In the genomic region with DNA sequence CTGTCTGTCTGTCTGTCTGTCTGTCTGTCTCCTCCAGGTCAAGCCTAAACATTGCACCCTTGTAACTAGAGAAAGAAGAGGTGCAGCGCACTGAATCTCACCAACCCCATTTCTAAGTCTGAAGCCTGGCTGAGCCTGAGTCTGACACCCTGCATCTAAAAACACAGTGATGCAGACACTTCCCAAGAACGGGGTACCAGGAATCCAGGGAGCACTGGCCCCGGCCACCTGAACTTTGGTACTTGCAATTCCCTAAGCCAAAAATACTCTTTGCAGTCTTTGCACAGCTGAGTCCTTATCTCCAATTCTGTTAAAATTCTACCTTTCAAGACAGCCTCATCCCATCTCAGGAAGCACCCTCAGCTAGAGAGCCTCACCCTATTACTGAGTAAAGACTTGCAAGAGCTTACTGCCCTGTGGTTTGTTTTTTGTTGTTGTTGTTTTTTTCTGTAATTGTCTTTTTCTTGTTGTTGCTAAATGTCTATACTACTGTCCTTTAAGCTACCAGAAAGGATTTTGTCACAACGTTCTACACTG, we compare ENCODE assay signal across 24 mouse cellular contexts.
DNase-seq lines count a peak whose midpoint lies in the region; ATAC-seq and TF ChIP-seq lines count a peak whose summit lies in the region.
"Had no signal": no experiment of that assay in that cellular context is flagged by ENCODE, and none has a peak within 500 bp of the region (broad histone marks: within the 10 kb centered on the region; RNA-seq: fewer than 3 reads in every experiment).

No protein-coding gene starts in this region.

- no peaks in the 10 kb centered on the region for H3K27me3 ChIP-seq in MEL (ENCODE audit: control insufficient read depth in 1 of 2, insufficient read depth in 2 of 2, low read length in 2 of 2)
- no peaks in the 10 kb centered on the region for H3K27me3 ChIP-seq in intestine, embryonic 16.5 days (replicated peaks; ENCODE audit: control insufficient read depth, insufficient read depth, low read length)
- H3K27me3 ChIP-seq in liver, embryonic 14.5 days (ENCODE audit: control insufficient read depth, insufficient read depth, low read length): no peaks in the 10 kb centered on the region
- H3K27me3 ChIP-seq: embryonic facial prominence, embryonic 15.5 days; forebrain, embryonic 15.5 days; heart, embryonic 15.5 days; hindbrain, embryonic 13.5 days; Patski had no signal

- TF ChIP-seq EP300 in MEL (IDR thresholded peaks at IDR 0.05; ENCODE audit: low read depth in 1 of 2, low read length in 2 of 2): no peak
- no peak for TF ChIP-seq EP300 in liver, embryonic 14.5 days (IDR thresholded peaks at IDR 0.05; ENCODE audit: low read depth)

- no peak overlapping the region for H3K4me3 ChIP-seq in MEL (ENCODE audit: control insufficient read depth in 1 of 2, insufficient read depth in 1 of 2, low read depth in 2 of 2, low read length in 2 of 2)
- no peak overlapping the region for H3K4me3 ChIP-seq in intestine, embryonic 16.5 days (ENCODE audit: low read length)
- H3K4me3 ChIP-seq in liver, embryonic 14.5 days (ENCODE audit: insufficient read depth in 1 of 2, low read depth in 2 of 2, low read length in 2 of 2): no peak overlapping the region
- H3K4me3 ChIP-seq: embryonic facial prominence, embryonic 15.5 days; erythroblast, embryonic 14.5 days; forebrain, embryonic 10.5 days; forebrain, embryonic 15.5 days; heart, adult 2 months; heart, embryonic 15.5 days; hindbrain, embryonic 13.5 days had no signal

- peak overlapping the region; percentile 58; the same call in 1 of the 2 replicates for H3K27ac ChIP-seq in MEL (ENCODE audit: control insufficient read depth, low read depth, low read length)
- no peak overlapping the region for H3K27ac ChIP-seq in intestine, embryonic 16.5 days (ENCODE audit: low read length)
- no peak overlapping the region for H3K27ac ChIP-seq in liver, embryonic 14.5 days
- H3K27ac ChIP-seq: embryonic facial prominence, embryonic 15.5 days; forebrain, embryonic 10.5 days; forebrain, embryonic 15.5 days; heart, adult 2 months; heart, embryonic 15.5 days; hindbrain, embryonic 13.5 days had no signal

- peaks cover 0 to 46% of the 10 kb centered on the region in 2 experiments; a peak in 2 of 4 replicates for H3K36me3 ChIP-seq in MEL (ENCODE audit: control insufficient read depth in 1 of 2, insufficient read depth in 2 of 2, low read length in 2 of 2)
- no peaks in the 10 kb centered on the region for H3K36me3 ChIP-seq in intestine, embryonic 16.5 days (ENCODE audit: control insufficient read depth, insufficient read depth, low read length)
- H3K36me3 ChIP-seq in liver, embryonic 14.5 days (replicated peaks; ENCODE audit: control insufficient read depth, insufficient read depth, low read depth): no peaks in the 10 kb centered on the region
- H3K36me3 ChIP-seq: embryonic facial prominence, embryonic 15.5 days; forebrain, embryonic 15.5 days; heart, embryonic 15.5 days; hindbrain, embryonic 13.5 days had no signal

- peaks cover 20 to 39% of the 10 kb centered on the region in 2 experiments for H3K4me1 ChIP-seq in MEL (ENCODE audit: control insufficient read depth in 1 of 2, insufficient read depth in 2 of 2, low read length in 2 of 2)
- H3K4me1 ChIP-seq in intestine, embryonic 16.5 days (ENCODE audit: control insufficient read depth, insufficient read depth, low read length): peaks cover 12% of the 10 kb centered on the region
- H3K4me1 ChIP-seq in liver, embryonic 14.5 days (replicated peaks; ENCODE audit: control insufficient read depth in 2 of 2, insufficient read depth in 2 of 2, low read length in 1 of 2): peaks cover 46 to 49% of the 10 kb centered on the region in 2 experiments
- H3K4me1 ChIP-seq: embryonic facial prominence, embryonic 15.5 days; forebrain, embryonic 15.5 days had no signal

- WGBS in intestine, embryonic 16.5 days: 66% methylated on average over 4 of the region's 4 CpGs
- WGBS in liver, embryonic 14.5 days (ENCODE audit: insufficient replicate concordance): 58% methylated on average over 4 of the region's 4 CpGs

- ATAC-seq in intestine, embryonic 16.5 days: peak; percentile 72
- ATAC-seq in liver, embryonic 14.5 days (ENCODE audit: insufficient read depth): no peak
- ATAC-seq: activated CD4-positive, CD25-positive, alpha-beta regulatory T cell, adult 4 months; forebrain, embryonic 15.5 days; Patski had no signal

- H3K9ac ChIP-seq in MEL (ENCODE audit: control insufficient read depth, low read depth, low read length, poor library complexity, severe bottlenecking): no peak overlapping the region
- H3K9ac ChIP-seq in intestine, embryonic 16.5 days (ENCODE audit: low read depth, low read length): no peak overlapping the region
- no peak overlapping the region for H3K9ac ChIP-seq in liver, embryonic 14.5 days (replicated peaks)
- H3K9ac ChIP-seq: embryonic facial prominence, embryonic 15.5 days; forebrain, embryonic 15.5 days; heart, embryonic 15.5 days; hindbrain, embryonic 13.5 days had no signal

- TF ChIP-seq CTCF in MEL (IDR thresholded peaks at IDR 0.05 in 2 of 3, conservative IDR thresholded peaks at IDR 0.05 in 1 of 3; ENCODE audit: control insufficient read depth in 1 of 3, insufficient read depth in 1 of 3, low read depth in 2 of 3, low read length in 3 of 3, poor library complexity in 1 of 3, severe bottlenecking in 1 of 3): no peak
- TF ChIP-seq CTCF in liver, embryonic 14.5 days (IDR thresholded peaks at IDR 0.05; ENCODE audit: low read depth): no peak

- H3K9me3 ChIP-seq in MEL (replicated peaks; ENCODE audit: insufficient read depth, low read length): no peaks in the 10 kb centered on the region
- H3K9me3 ChIP-seq in intestine, embryonic 16.5 days (ENCODE audit: control insufficient read depth, low read length): no peaks in the 10 kb centered on the region
- H3K9me3 ChIP-seq in liver, embryonic 14.5 days (ENCODE audit: control insufficient read depth, low read length): no peaks in the 10 kb centered on the region
- H3K9me3 ChIP-seq: embryonic facial prominence, embryonic 15.5 days; forebrain, embryonic 10.5 days; forebrain, embryonic 15.5 days; heart, embryonic 15.5 days; hindbrain, embryonic 13.5 days had no signal

- H3K4me2 ChIP-seq in intestine, embryonic 16.5 days (ENCODE audit: low read depth, low read length): no peak overlapping the region
- H3K4me2 ChIP-seq in liver, embryonic 14.5 days (ENCODE audit: low read depth): peak overlapping the region; percentile 37
- H3K4me2 ChIP-seq: embryonic facial prominence, embryonic 15.5 days; forebrain, embryonic 15.5 days; heart, embryonic 11.5 days; heart, embryonic 15.5 days; hindbrain, embryonic 13.5 days had no signal

- TF ChIP-seq RAD21 in MEL (IDR thresholded peaks at IDR 0.05; ENCODE audit: low read depth, low read length): no peak

- H3K79me2 ChIP-seq in MEL (ENCODE audit: control insufficient read depth, insufficient read depth, low read length, poor library complexity): no peaks in the 10 kb centered on the region

- peak; percentile 24 for DNase-seq in heart, adult 11 months
- no peak for DNase-seq in heart, adult 18-20 months
- DNase-seq in MEL (ENCODE audit: low read depth, low spot score): peak; percentile 32
- DNase-seq in liver, embryonic 14.5 days (ENCODE audit: low read depth in 3 of 3, low spot score in 3 of 3): no peak
- no peak for DNase-seq in urinary bladder, adult 18-20 months (ENCODE audit: low spot score in 2 of 2)
- DNase-seq in thymus, adult 18-20 months: no peak
- no peak for DNase-seq in adrenal gland, adult 2 months
- DNase-seq: adrenal gland, postnatal 25 days; cerebellum, adult 18-20 months; cerebellum, adult 9-11 months; cerebellum, postnatal 36 days; gastrocnemius, postnatal 36 days; heart, adult 2 months; heart, postnatal 14 days had no signal

- TF ChIP-seq POLR2A in MEL (IDR thresholded peaks at IDR 0.05; ENCODE audit: control insufficient read depth in 1 of 2, insufficient read depth in 1 of 2, low read depth in 1 of 2, low read length in 2 of 2, poor library complexity in 1 of 2): no peak

TF ChIP-seq in MEL, 35 proteins besides CTCF, POLR2A, EP300 and RAD21:
- TF ChIP-seq ZC3H11A (IDR thresholded peaks at IDR 0.05; ENCODE audit: low read depth, low read length) (no peak), GABPA (IDR thresholded peaks at IDR 0.05; ENCODE audit: low read depth, low read length) (no peak), HCFC1 (IDR thresholded peaks at IDR 0.05; ENCODE audit: low read depth, low read length) (no peak), UBTF (IDR thresholded peaks at IDR 0.05; ENCODE audit: borderline replicate concordance, insufficient read depth, low read depth, low read length) (no peak), MAFK (IDR thresholded peaks at IDR 0.05; ENCODE audit: borderline replicate concordance, low read depth, low read length) (no peak), NRF1 (IDR thresholded peaks at IDR 0.05; ENCODE audit: insufficient read depth, low read depth, low read length, poor library complexity, severe bottlenecking) (no peak), POLR2AphosphoS5 (IDR thresholded peaks at IDR 0.05; ENCODE audit: borderline replicate concordance, low read depth, low read length) (no peak), MAX (IDR thresholded peaks at IDR 0.05; ENCODE audit: low read length) (no peak)
TF ChIP-seq in MEL: peak in this region for 0.

Comparison
In these comparisons a context has a peak if more than half of its experiments do, and no peak if none do; other contexts are left out.
1. DNase-seq: peak in heart, adult 11 months (single experiment) and MEL (single experiment); none in heart, adult 18-20 months (0 of 2), liver, embryonic 14.5 days (0 of 3), urinary bladder, adult 18-20 months (0 of 2), thymus, adult 18-20 months (0 of 2) and adrenal gland, adult 2 months (single experiment).